Mouse (Mus musculus): ENCODE results near the gene Flot2.

Gene Flot2

DNA sequence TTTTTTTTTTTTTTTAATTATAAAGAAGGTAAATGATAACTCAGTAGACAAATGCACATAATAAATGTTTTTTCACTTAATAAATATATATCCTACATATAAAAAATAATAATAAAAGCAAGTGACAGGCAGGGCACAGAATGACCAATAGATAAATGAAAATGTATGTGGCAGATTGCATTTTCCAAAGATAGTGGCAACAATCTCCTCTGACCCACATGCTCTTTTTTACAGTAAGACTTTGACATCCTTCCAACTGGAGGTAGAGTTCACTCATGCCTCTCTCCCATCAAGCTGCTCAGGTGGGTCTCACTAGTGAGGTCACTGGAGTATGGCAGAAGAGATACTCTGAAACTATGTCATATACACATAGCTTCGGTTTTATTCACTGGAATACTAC, 24.8 kb downstream of the Flot2 start:
- DNase-seq (ENCODE audit: low spot score in 2 of 2): no peak

DNA sequence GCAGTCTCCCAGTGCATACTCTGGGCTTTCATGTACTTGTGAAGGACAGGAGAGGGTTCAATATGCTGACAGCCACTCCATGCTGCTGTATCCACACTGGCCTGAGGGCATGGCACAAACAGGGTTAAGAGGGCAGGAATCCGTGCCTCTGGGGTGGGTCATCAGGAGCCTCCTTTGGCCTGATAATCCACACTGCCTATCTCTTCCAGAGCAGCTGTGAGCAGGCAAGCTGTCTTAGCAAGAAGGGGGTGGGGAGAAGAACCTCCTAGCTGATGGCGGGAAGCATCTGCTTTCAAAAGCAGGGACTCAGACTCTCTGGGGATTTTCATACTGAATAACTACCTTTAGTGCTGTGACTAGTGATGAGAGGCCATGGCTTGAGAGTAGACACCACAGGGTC, 28.2 kb downstream of the Flot2 start:
- DNase-seq (ENCODE audit: low spot score in 2 of 2): no peak

DNA sequence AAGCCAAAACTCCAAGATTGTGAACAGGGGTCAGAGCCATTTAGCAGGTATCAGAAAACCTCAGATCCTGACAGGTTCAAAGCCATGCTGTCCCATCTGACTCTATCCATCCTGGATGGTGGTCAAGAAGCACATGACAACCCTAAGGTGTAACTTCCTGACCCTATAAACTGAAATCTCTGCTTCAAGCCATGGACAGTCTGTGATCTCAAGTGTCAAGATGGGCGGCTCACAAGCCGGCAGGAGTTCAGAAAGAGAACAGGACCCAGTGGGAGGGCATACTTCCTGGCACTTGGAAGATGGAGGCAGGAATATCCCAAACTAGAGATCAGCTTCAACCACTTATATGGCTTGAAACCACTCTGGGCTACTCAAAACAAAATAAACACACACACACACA, 28.9 kb downstream of the Flot2 start:
- no peak for DNase-seq (ENCODE audit: low spot score in 2 of 2)

DNA sequence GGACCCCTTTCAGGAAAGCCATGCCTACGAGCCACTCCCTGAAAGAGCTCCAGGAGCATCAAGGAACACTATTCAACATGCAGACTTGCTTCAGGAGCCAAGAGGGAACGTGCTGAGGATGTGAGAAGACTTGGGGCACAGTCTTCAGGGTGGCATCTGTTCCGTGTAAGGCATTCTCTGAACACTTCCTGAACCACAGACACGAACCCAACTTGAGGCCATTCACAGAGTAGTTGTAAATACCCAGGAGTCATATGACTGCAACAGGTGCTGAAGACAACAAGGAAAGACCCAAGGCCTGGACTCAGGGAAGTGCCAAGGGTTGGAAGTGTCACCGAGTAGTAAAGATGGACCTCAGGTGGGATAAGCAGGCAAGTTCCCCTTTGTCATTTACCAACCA, 29.8 kb downstream of the Flot2 start:
- DNase-seq (ENCODE audit: low spot score in 2 of 2): no peak

DNA sequence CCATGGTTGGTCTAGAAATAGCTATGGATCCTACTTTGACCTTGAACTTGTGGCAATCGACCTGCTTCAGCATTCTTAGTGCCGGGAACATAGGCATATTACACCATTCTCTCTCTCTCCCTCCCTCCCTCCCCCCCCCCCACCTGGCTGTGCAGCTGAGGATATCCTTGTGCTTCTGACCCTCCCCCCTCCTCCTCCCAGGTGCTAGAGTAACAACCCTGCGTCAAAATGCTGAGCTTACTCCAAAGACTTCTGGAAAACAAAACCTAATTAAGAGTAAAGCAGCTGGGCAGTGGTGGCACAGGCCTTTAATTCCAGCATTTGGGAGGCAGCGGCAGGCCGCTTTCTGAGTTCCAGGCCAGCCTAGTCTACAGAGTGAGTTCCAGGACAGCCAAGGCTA, 31.4 kb downstream of the Flot2 start:
- DNase-seq (ENCODE audit: low spot score in 2 of 2): no peak

DNA sequence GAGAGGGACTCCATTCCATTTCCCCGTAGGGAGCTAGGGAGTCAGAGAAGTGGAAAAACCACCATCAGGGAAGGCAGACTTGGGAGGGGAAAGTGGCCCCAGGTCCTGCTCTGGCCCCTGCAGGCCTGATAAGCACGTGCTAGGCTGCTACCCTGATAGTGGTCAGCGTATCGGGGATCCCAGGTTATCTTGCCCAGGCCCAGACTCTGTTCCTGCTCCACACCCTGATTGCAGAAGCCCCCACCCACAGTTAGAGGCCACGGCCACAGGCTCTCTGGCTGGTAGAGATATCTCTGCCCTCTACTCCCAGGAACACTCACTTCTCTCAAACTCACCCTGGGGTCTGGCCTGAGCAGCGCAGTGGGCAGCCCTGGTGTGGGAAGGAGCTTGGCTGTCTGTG, 31.9 kb downstream of the Flot2 start:
- DNase-seq (ENCODE audit: low spot score in 2 of 2): no peak

DNA sequence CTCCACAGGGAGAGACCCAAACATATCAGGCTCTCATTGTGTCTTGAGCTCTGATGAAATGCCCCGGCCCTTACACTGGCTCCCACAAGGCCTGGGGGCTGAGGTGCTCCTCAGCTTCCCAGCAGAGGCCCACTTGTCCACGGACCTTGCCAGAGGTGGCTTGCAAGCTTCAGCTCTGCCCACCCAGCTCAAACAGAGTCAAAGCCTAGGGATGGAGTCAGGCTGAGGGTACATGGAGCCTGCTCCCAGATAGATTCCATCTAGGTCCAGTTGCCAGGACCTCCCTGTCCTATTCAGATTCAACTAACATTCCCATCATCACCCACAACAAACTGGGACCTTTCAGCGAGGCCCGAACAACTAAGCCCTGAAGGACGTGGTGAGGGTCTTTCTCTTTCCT, 34.2 kb downstream of the Flot2 start:
- no peak for DNase-seq (ENCODE audit: low spot score in 2 of 2)

DNA sequence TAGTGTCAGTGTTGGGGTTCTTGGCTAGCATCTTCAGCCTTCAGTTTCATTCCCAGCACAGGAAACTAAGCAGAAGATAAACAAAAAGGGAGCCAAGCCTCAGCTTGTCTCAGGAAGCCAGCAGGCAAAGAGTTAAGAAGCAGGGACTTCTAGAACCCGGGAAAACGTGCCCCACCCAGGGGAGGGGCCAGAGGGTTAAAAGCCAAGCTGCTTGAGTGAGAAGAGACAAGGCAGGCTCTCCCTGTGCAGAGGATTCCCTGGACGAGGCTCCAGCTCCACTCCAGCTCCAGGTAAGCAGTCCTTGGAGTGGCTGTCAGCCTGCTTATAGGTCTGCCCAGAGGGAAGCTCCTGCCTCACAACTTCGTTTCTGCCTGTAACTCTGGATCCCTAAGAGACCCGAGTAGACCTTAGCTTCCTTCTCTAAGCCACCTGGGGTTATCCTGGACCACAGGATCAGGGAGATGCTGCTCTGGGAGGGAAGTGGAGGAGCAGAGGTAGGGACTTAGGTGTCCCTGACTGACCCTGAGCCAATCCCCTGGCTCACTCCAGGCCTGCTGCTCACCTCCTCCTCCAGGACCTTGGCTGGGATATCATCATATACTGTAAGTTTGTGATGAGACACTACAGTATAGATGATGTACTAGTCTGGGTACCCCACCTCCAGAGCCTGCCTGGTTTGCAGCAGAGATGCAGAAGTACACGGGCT, 34.8 kb downstream of the Flot2 start:
- no peak for DNase-seq (ENCODE audit: low spot score in 2 of 2)

DNA sequence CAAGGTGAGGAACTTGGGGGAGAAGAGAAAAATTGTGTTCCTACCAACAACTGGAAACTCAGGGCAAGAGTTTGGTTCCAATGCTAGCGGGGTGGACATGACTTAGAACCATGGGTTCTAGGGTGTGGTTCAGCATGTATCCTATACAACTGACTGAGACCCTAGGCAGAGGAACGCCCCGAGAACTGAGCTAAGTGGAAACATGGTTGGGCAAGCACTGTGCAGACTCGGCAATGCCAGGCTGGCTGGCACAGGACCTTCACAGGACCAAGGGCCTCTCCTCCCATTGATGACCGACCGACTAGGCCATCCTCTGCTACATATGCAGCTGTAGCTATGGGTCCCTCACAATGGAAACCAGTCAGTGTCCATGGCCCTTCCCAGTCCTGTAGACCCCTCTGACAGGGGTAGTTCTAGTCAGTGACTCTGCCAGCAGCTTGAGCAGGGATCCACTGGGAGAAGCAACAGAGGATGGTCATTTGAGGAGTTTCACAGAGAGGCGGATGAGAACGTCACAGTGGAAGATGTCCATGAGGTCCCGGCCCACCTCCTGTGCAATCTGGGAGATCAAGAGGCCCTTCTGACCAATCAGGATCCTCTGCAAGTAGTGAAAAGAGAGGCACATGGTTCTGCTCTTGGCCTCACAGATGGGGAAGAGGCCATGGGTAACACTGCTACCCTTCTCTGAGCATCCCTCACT, 36.0 kb downstream of the Flot2 start:
- no peak for DNase-seq (ENCODE audit: low spot score in 2 of 2)

DNA sequence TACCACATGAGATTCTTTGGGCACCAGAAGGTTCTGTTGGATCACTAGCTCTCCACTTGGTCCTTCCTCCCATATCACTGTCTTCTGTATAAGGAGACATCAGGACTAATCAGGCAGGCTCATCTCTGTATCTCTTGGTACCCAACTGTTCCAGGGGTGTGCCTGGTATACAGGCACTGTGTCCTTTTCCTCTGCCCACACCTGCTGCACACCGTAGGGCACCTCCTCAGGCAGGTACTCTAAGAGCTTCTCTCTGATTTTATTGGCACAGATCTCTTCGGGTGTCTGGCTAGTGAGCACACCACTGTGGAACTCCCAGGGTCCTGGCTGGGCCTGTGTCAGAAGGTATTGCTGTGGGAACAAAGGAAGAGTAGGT, 36.5 kb downstream of the Flot2 start:
- DNase-seq (ENCODE audit: low spot score in 2 of 2): no peak

DNA sequence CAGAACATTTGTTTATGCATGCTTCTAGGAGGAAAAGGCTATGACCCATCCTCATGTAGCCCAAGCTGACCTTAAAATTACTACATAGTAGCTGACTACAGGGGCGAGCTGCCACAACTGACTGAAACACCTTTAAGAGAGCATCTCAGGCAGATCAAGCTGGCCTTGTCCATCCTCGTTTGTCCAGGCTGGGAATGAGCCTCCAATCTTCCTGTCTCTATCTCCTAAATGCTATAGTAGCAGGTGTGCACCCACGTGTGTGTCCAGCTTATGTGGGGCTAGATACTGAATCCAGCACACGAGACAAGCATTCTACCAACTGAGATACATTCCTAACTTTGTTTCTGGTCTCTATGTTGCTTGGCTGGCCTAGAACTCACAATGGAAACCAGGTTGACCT, 36.9 kb downstream of the Flot2 start:
- no peak for DNase-seq (ENCODE audit: low spot score in 2 of 2)

DNA sequence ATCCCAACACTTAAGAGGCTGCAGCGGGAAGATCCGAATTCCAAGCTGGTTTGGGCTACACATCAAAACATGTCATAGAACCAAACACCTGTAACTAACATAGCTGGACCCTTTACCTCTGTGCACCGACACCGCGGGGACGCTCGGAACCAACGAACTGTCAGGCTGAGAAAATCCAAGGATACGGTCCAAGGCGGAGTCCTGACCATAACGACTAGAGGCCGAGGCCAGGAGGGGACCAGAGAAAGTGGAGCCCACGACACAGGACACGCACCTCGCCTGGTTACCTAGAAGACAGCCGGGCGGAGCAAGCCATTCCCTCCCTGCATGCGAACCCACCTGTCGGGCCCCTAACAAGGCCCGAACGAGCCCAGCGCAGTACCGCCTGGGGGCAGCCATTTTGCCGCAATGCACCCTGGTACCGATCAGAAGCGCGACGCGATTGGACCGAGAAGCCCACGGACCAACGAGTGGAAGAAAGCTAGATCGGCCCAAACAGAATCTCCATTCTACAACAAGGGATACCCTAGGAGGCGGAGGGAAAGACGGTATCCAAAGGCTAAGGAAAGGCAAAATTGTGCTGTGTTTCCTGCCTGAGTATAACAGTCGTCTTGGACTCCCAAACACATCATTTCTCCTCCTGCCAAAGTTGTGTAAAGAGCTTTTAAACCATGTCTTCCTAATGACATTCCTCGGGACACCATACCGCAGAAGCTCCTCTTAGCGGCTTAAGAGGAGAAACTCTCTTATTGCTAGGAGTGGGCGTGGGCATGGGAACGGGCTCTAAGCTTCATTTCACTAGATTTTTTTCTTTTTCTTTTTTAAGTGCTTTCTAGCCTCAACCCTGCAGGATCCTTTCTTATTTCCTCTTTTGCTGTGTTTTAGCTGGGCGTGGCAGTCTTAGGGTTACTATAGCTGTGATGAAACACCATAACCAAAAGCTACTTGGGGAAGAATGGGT, 42.5 kb downstream of the Flot2 start, which contains the start of gene Eral1:
Eral1 (minus strand) TSS at position 423 of the 961 bp plus-strand sequence.
- peak; percentile 65 to 81 for DNase-seq (ENCODE audit: low spot score in 2 of 2)

DNA sequence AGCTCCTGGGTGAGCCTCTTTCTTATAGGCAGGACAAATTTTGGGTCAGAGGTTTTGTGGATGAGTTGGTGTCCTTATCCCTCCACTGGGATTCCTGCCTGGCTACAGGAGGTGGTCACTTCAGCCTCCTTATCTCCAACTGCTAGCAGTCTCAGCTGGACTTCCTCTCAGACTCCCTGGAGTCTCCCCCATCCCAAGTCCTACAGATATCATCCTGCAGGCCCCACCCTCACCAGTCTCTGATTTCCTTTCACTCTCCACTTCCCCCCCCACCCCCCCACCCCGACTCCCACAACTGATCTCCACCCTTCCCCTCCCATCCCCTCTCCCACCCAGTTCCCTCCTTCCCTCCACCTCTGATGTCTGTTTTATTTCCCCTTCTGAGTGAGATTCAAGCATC, 45.9 kb downstream of the Flot2 start:
- no peak for DNase-seq (ENCODE audit: low spot score in 2 of 2)

DNA sequence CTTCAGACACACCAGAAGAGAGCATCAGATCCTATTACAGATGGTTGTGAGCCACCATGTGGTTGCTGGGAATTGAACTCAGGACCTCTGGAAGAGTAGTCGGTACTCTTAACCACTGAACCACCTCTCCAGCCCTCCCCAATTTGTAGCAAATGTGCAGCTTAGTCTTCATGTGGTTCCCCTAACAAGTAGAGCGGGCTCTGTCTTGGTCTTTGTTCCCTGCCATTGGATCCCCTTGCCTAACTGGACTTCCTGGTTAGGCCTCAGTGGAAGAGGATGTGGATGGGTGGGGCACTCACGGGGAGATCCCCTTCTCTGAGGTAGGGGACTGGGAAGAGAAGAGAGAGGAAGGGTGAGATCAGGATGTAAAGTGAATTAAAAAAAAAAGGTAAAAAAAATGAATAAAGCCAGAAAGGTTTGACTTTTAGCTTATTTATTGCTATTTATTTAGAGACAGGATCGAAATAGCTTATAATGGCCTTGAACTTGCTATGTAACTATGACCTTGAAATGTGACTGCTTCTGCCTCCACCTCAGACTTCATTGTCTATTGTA, 49.3 kb downstream of the Flot2 start:
- no peak for DNase-seq (ENCODE audit: low spot score in 2 of 2)

DNA sequence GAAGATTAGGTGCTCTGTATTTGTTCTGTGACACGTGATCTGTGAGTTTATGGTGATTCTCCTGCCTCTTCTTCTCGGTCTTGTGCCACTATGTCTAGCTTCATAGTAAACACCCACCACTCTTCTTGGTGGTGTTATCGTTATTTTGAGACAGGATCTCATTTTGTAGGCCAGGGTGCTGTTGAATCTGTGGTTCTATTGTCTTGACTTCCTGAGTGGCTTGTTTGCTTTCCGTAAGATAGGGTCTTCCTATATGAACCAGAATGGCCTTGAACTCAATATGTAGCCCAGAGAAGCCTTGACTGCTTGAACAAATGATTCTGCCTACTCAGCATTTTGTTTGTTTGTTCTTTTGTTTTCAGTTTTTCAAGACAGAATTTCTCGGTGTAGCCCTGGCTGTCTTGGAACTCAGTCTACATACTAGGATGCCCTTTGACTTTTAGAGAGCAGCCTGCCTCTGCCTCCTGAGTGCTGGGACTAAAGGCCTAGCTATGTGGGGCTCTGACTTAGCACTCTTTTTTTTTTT, 50.1 kb downstream of the Flot2 start:
- DNase-seq (ENCODE audit: low spot score in 2 of 2): no peak

DNA sequence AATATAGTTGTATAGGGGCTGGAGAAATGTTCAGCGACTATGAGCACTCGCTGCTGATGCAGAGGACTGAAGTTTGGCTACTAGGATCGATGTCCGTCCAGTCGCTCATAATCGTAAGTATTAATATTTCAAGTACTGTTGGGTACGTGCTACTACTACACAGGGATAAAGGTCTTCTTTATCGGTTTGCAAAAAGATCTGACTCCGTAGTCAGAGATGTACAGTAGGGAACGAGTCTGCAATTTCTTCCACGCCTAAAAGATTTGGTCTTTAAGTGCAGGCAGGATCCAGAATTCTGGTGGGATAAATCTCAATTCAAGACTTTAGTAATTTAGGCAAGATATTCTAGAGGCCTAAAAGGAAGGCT, 56.4 kb downstream of the Flot2 start:
- DNase-seq (ENCODE audit: low spot score in 2 of 2): no peak

DNA sequence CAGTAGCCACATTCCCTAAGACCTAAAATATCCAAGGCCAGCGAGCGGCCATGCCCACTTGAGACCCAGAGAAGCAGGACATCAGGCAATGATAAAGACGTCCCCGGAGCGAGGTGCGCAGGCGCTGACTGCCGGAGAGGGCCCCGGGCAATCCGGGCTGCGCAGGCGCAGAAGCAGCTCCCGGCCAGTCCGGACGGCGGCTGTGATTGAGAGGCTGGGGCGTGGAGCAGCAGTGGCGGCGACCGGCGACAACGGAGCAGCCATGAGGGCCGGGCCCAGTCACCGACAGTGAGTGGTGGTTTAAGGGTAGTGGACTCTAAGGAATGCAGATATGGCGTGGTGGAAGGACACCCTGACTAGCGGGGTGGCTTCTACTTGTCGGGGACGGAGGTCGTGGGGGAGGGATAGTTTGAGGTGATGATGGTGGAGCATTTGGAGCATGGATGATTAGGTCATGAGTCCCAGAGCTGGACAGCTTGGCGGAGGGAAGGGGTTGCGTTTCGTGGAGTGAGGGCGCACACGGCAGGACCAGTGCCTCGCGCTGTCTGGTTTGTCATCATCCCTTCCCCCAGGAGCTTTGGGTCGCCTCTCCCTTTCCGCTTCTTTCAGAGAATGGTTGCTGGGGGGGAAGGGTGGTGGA, 56.9 kb downstream of the Flot2 start, which contains the start of gene Fam222b:
Fam222b (plus strand) TSS at position 157 of the 640 bp plus-strand sequence.
- peak; percentile 85 to 91 for DNase-seq (ENCODE audit: low spot score in 2 of 2)

DNA sequence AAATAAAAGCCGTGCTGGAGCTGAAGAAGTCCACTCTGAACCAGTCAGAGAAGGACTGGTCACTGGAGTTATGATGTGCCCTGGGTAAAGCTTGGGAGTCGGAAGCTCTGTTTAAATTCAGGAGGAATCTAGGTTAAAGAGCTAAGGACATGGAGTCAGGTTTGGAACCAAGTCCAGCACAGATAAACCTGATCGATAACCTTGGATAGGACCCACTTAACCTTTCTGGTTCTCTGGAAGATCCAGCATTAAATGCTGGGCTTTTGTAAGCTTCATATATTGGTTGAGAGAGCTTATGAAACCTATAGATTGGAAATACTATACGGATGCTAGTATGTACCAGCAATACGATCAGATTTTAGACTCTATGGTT, 57.4 kb downstream of the Flot2 start:
- no peak for DNase-seq (ENCODE audit: low spot score in 2 of 2)

DNA sequence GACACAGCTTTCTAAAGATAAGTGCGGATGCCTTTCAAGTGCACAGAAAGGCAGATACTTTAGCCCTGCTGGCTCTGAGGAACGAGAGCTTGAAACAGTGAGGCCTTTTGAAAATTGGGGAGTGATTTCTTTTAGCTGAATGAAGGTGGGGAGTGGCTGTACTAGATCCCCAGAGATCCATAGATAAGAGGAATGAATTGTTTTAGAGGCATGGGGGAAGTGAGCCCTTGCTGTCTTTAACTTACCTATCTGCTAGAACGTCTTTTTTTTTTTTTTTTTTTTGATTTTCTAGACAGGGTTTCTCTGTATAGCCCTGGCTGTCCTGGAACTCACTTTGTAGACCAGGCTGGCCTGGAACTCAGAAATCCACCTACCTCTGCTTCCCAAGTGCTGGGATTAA, 59.3 kb downstream of the Flot2 start:
- DNase-seq (ENCODE audit: low spot score in 2 of 2): no peak

DNA sequence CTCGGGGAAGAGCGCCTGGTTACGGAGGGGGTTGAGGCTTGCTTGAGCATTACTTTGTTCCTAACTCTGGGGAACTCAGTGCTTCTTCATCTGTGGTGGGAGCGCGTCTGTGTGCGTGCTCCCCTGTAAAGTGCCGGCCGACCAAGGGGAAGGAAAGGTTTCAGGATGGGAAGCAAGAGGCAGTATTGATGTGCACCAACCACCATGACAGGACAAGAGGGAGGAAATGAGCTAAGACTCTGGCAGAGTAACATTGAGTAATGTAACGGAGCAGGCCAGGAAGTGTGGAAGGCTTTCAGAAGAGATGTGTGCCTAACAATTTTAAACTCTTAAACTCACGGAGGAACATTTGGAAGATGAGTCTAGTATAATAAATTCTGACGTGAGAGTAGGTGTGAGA, 63.0 kb downstream of the Flot2 start:
- DNase-seq (ENCODE audit: low spot score in 2 of 2): no peak

DNA sequence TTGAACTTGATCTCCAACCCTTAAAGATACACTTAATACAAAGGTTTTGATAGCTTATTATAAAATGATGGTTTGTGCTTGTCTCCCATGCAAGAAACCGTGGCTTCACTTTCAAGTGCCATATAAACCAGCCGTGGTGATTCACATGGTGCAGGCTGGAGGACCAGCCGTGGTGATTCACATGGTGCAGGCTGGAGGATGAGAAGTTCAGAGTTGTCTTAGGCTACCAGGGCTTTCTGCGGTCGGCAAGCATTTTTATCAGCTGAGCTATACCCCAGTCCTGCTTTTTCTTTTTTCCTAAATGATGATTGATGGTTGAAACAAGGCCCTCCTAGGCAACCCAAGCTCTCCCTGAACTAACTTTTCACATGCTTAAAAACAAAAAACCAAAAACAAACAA, 64.4 kb downstream of the Flot2 start:
- no peak for DNase-seq (ENCODE audit: low spot score in 2 of 2)

All from urinary bladder, postnatal 36 days (tissue).